Mouse (Mus musculus) frontal cortex, postnatal 10 days (tissue): Measurements from ENCODE around the gene C1rl.
"Not testable (repeated sequence)": the region's sequence is repeated elsewhere in the genome, so short reads cannot be mapped to it uniquely, and the experiment has no call there.

Source experiments
- DNase-seq, 2 experiments: peaks; one replicate each; pipeline ENCODE4 v3.0.0; 2022; ENCODE audit warnings: low spot score in 2 of 2, mixed read lengths in 1 of 2

The C1rl gene

GRCm38 (mm10) chr6:124505028-124505427 lies 12.1 kb downstream of the C1rl start:
- DNase-seq: no peak

- DNase-seq: no peak
Observed at GRCm38 (mm10) chr6:124506991-124507390, 14.1 kb downstream of the C1rl start.

- no peak for DNase-seq
Observed at GRCm38 (mm10) chr6:124508292-124508691, 15.4 kb downstream of the C1rl start.

- DNase-seq: not testable (repeated sequence)
Observed at GRCm38 (mm10) chr6:124509192-124509591, 16.3 kb downstream of the C1rl start.

- DNase-seq: no peak
Observed at GRCm38 (mm10) chr6:124511936-124512335, 19.0 kb downstream of the C1rl start.

GRCm38 (mm10) chr6:124512355-124512836 lies 19.5 kb downstream of the C1rl start, which contains the start of gene C1ra:
Gene C1ra, plus strand, starts transcription at chr6:124512405.
- peak in 1 of 2 experiments; percentile 44 for DNase-seq

GRCm38 (mm10) chr6:124517733-124518132 lies 24.8 kb downstream of the C1rl start:
- DNase-seq: not testable (repeated sequence)

GRCm38 (mm10) chr6:124522082-124522481 lies 29.2 kb downstream of the C1rl start:
- not testable (repeated sequence) for DNase-seq

GRCm38 (mm10) chr6:124527881-124528280 lies 35.0 kb downstream of the C1rl start:
- no peak for DNase-seq

GRCm38 (mm10) chr6:124531077-124531476 lies 38.2 kb downstream of the C1rl start:
- DNase-seq: no peak

- not testable (repeated sequence) for DNase-seq
Observed at GRCm38 (mm10) chr6:124536125-124536829, 43.4 kb downstream of the C1rl start.

- not testable (repeated sequence) for DNase-seq
Observed at GRCm38 (mm10) chr6:124541176-124541575, 48.3 kb downstream of the C1rl start.

- peak in 1 of 2 experiments; percentile 31 for DNase-seq
Observed at GRCm38 (mm10) chr6:124542284-124542683, 49.4 kb downstream of the C1rl start, which contains the start of gene C1s1. Gene C1s1, minus strand, starts transcription at chr6:124542359.

- DNase-seq: peak in 1 of 2 experiments; percentile 10
Observed at GRCm38 (mm10) chr6:124544466-124544865, 51.6 kb downstream of the C1rl start.

GRCm38 (mm10) chr6:124545425-124545824 lies 52.5 kb downstream of the C1rl start:
- DNase-seq: no peak

GRCm38 (mm10) chr6:124547979-124548378 lies 55.1 kb downstream of the C1rl start:
- DNase-seq: not testable (repeated sequence)

GRCm38 (mm10) chr6:124549023-124549550 lies 56.2 kb downstream of the C1rl start:
- no peak for DNase-seq

GRCm38 (mm10) chr6:124552766-124553165 lies 59.9 kb downstream of the C1rl start:
- DNase-seq: no peak

- not testable (repeated sequence) for DNase-seq
Observed at GRCm38 (mm10) chr6:124555956-124556355, 63.0 kb downstream of the C1rl start.
